Mouse (Mus musculus) ES-E14 (cell line): ENCODE data around the gene Ppp1r14c.

Experiments used
- MAFK ChIP-seq: IDR thresholded peaks from 2 replicates; pipeline ENCODE4 v1.6.1; 2014; ENCODE audit warnings: mild to moderate bottlenecking, low read depth, low read length, inconsistent platforms; ENCODE audit not compliant: insufficient read depth
- ZNF384 ChIP-seq: IDR thresholded peaks from 2 replicates; pipeline ENCODE4 v1.6.1; 2012; ENCODE audit warnings: low read depth, low read length, inconsistent platforms

DNA sequence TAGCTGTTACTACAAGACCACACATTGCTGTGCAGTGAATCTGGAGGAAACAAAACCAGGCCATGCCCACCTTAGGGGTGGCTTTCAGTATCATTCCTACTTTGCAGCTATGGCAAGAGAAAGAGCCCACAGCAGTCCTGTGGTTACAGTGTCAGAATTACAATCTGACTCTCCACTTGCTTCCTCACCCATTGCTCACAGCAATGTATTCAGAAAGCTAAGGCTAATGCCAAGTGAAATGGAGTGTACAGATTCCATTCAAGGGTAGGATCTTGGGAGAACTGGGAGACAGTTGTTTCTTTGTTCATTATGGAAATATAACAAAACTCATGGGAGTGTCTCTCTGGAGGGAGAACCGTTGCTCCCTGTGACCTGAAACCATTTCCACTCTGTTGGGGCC lies 6.3 kb upstream of the Ppp1r14c start:
- no peak for TF ChIP-seq ZNF384
- no peak for TF ChIP-seq MAFK
